Mouse (Mus musculus) liver, postnatal 0 days (tissue): ENCODE results near the gene Zfyve19. TPM values are rescaled to one million over a fixed set of nuclear protein-coding genes. Genes with fewer than 3 reads are reported as not detected.

Experiments
- ATAC-seq: fragments of 200-750 bp; cut with Nextera tagmentation; 2 replicates; pipeline ENCODE4 v1.8.0; 2017; ENCODE audit warnings: mild to moderate bottlenecking, moderate library complexity
- DNase-seq: peaks from one replicate; pipeline ENCODE4 v3.0.0-alpha.2; 2016
- H3K27ac ChIP-seq: fragments of 300-500 bp; sonication (generic); 2 replicates; pipeline ENCODE4 v1.5.1; 2014; ENCODE audit warnings: antibody characterized with exemption, moderate library complexity, mild to moderate bottlenecking, low read depth
- H3K27me3 ChIP-seq: fragments of 300-500 bp; sonication (generic); 2 replicates; pipeline ENCODE4 v1.6.1; 2014; ENCODE audit warnings: low read length, control low read depth, mixed read lengths; ENCODE audit not compliant: insufficient read depth
- H3K36me3 ChIP-seq: fragments of 300-500 bp; sonication (generic); replicated peaks from 2 replicates; pipeline ENCODE4 v1.6.1; 2014; ENCODE audit warnings: mild to moderate bottlenecking, control low read depth, low read length, moderate library complexity, mixed read lengths; ENCODE audit not compliant: insufficient read depth
- H3K4me1 ChIP-seq: fragments of 300-500 bp; sonication (generic); 2 replicates; pipeline ENCODE4 v1.6.1; 2014; ENCODE audit warnings: antibody characterized with exemption, mild to moderate bottlenecking, control low read depth; ENCODE audit not compliant: insufficient read depth
- H3K4me2 ChIP-seq: fragments of 300-500 bp; sonication (generic); 2 replicates; pipeline ENCODE4 v1.6.1; 2014; ENCODE audit warnings: low read depth, mild to moderate bottlenecking, low read length, moderate library complexity, mixed read lengths
- H3K4me3 ChIP-seq: fragments of 300-500 bp; sonication (generic); 2 replicates; pipeline ENCODE4 v1.5.1; 2014; ENCODE audit warnings: low read depth, low read length
- H3K9ac ChIP-seq: fragments of 300-500 bp; sonication (generic); replicated peaks from 2 replicates; pipeline ENCODE4 v1.6.1; 2014; ENCODE audit warnings: mild to moderate bottlenecking, moderate library complexity
- H3K9me3 ChIP-seq: fragments of 300-500 bp; sonication (generic); 2 replicates; pipeline ENCODE4 v1.6.1; 2016; ENCODE audit warnings: mild to moderate bottlenecking, control low read depth, low read length, mixed read lengths
- CTCF ChIP-seq: sonication (generic); IDR thresholded peaks from 2 replicates; pipeline ENCODE4 v1.5.1; 2016; ENCODE audit warnings: antibody characterized with exemption, low read depth
- EP300 ChIP-seq: IDR thresholded peaks from 2 replicates; pipeline ENCODE4 v1.6.1; 2016; ENCODE audit warnings: antibody characterized with exemption, low read depth, mild to moderate bottlenecking
- WGBS: fragments of 180-500 bp; shearing (Covaris S2); extraction: QIAGEN DNeasy Blood & Tissue Kit; methylation state at CpG from one replicate; pipeline ENCODE4 v1.1.7; 2014; ENCODE audit not compliant: insufficient replicate concordance; 5-methylcytosine and 5-hydroxymethylcytosine counted together
- polyA plus RNA-seq: library from polyadenylated mRNA; unstranded; fragments of >200 nt; fragmentation: Nextera tagmentation; extraction: Ambion mirVana; gene quantifications from 2 replicates; pipeline ENCODE4 v1.2.1, GENCODE M21; 2015

Zfyve19 gene
- polyA plus RNA-seq, 1 experiment from 2014 or later, result 18.4 TPM

- H3K9ac ChIP-seq, result no peak within 1 kb of the TSS
- TF ChIP-seq EP300, result no peak
- TF ChIP-seq CTCF, result no peak
- H3K4me1 ChIP-seq, result peaks cover 31% of the 10 kb centered on the region
- no peak within 1 kb of the TSS for H3K4me3 ChIP-seq
- 62% methylated on average over 8 of the region's 8 CpGs for WGBS
- no peaks in the 10 kb centered on the region for H3K9me3 ChIP-seq
- peak within 1 kb of the TSS; percentile 41 for H3K4me2 ChIP-seq
- no peak for DNase-seq
- ATAC-seq, result no peak
- no peak within 1 kb of the TSS for H3K27ac ChIP-seq
- no peaks in the 10 kb centered on the region for H3K27me3 ChIP-seq
- peaks cover 12% of the 10 kb centered on the region for H3K36me3 ChIP-seq
These were observed 34.3 kb upstream of the Zfyve19 start, which contains the start of gene Gm14137 for GRCm38 (mm10) chr2:119173991-119174651. Gm14137 (plus strand) TSS chr2:119174509.

- DNase-seq (no peak), ATAC-seq (no peak)
- Histone ChIP-seq H3K36me3 (peaks cover 12% of the 10 kb centered on the region), H3K4me1 (peaks cover 31% of the 10 kb centered on the region), H3K4me2 (no peak overlapping the region), H3K4me3 (no peak overlapping the region), H3K27ac (no peak overlapping the region), H3K9ac (no peak overlapping the region), H3K27me3 (no peaks in the 10 kb centered on the region), H3K9me3 (no peaks in the 10 kb centered on the region)
- WGBS, result 88% methylated on average over 14 of the region's 14 CpGs
- TF ChIP-seq CTCF (no peak), EP300 (no peak)
These were observed 33.6 kb upstream of the Zfyve19 start for GRCm38 (mm10) chr2:119174866-119175265.

- no peak for ATAC-seq
- WGBS, result 50% methylated on average over 6 of the region's 6 CpGs
- TF ChIP-seq EP300 (no peak), CTCF (no peak)
These were observed 32.8 kb upstream of the Zfyve19 start for GRCm38 (mm10) chr2:119175614-119176013.

GRCm38 (mm10) chr2:119176761-119177160 lies 31.7 kb upstream of the Zfyve19 start:
- Histone ChIP-seq H3K9me3 (no peaks in the 10 kb centered on the region), H3K4me3 (no peak overlapping the region), H3K27me3 (no peaks in the 10 kb centered on the region), H3K9ac (no peak overlapping the region), H3K27ac (no peak overlapping the region), H3K4me1 (peaks cover 27% of the 10 kb centered on the region), H3K36me3 (peaks cover 13% of the 10 kb centered on the region), H3K4me2 (no peak overlapping the region)
- no peak for ATAC-seq
- no peak for DNase-seq
- TF ChIP-seq EP300 (no peak), CTCF (peak; percentile 19; the same call in 1 of the 2 replicates)
- 58% methylated on average over 3 of the region's 3 CpGs for WGBS

More at GRCm38 (mm10) chr2:119175614-119176013, 32.8 kb upstream of the Zfyve19 start:
- H3K4me2 ChIP-seq, result no peak overlapping the region
- H3K27ac ChIP-seq, result no peak overlapping the region
- DNase-seq, result no peak
- H3K9ac ChIP-seq, result no peak overlapping the region
- no peaks in the 10 kb centered on the region for H3K27me3 ChIP-seq
- peaks cover 31% of the 10 kb centered on the region for H3K4me1 ChIP-seq
- H3K4me3 ChIP-seq, result no peak overlapping the region
- no peaks in the 10 kb centered on the region for H3K9me3 ChIP-seq
- peaks cover 14% of the 10 kb centered on the region for H3K36me3 ChIP-seq

GRCm38 (mm10) chr2:119177384-119177939 lies 31.0 kb upstream of the Zfyve19 start:
- H3K4me1 ChIP-seq, result peaks cover 20% of the 10 kb centered on the region
- H3K9ac ChIP-seq, result no peak overlapping the region
- H3K27ac ChIP-seq, result no peak overlapping the region
- no peaks in the 10 kb centered on the region for H3K27me3 ChIP-seq
- H3K4me3 ChIP-seq, result no peak overlapping the region
- TF ChIP-seq CTCF (no peak), EP300 (no peak)
- WGBS, result 53% methylated on average over 5 of the region's 5 CpGs
- H3K4me2 ChIP-seq, result no peak overlapping the region
- H3K9me3 ChIP-seq, result no peaks in the 10 kb centered on the region
- DNase-seq (no peak), ATAC-seq (no peak)
- peaks cover 6% of the 10 kb centered on the region; the same call in 1 of the 2 replicates for H3K36me3 ChIP-seq

- H3K9me3 ChIP-seq, result no peaks in the 10 kb centered on the region
- no peaks in the 10 kb centered on the region for H3K27me3 ChIP-seq
- no peak overlapping the region for H3K9ac ChIP-seq
- no peak for ATAC-seq
- H3K27ac ChIP-seq, result no peak overlapping the region
- H3K36me3 ChIP-seq, result peaks cover 11% of the 10 kb centered on the region
- no peaks in the 10 kb centered on the region for H3K4me1 ChIP-seq
- TF ChIP-seq CTCF, result no peak
- no peak for TF ChIP-seq EP300
- H3K4me3 ChIP-seq, result no peak overlapping the region
- WGBS, result 75% methylated on average over 7 of the region's 7 CpGs
- DNase-seq, result no peak
- no peak overlapping the region for H3K4me2 ChIP-seq
These were observed 25.5 kb upstream of the Zfyve19 start for GRCm38 (mm10) chr2:119182914-119183313.
